Comparison of ENCODE assay signal across 31 mouse cellular contexts in genomic region chr16:19707381-19707780, GRCm38 (mm10). TPM values are rescaled to one million over a fixed set of nuclear protein-coding genes. Genes with fewer than 3 reads are reported as not detected.
"Had no signal": no experiment of that assay in that cellular context is flagged by ENCODE, and none has a peak within 500 bp of the region (broad histone marks: within the 10 kb centered on the region; RNA-seq: fewer than 3 reads in every experiment).

No protein-coding gene starts in this region.

- H3K9ac ChIP-seq: limb, embryonic 12.5 days; limb, embryonic 13.5 days; limb, embryonic 15.5 days; liver, embryonic 12.5 days; liver, embryonic 13.5 days; liver, embryonic 14.5 days; liver, embryonic 15.5 days; liver, postnatal 0 days; lung, embryonic 14.5 days; lung, embryonic 15.5 days; midbrain, embryonic 12.5 days; midbrain, embryonic 13.5 days; midbrain, embryonic 15.5 days; neural tube, embryonic 12.5 days had no signal

- H3K27ac ChIP-seq: left cerebral cortex, adult 2 months; limb, embryonic 10.5 days; limb, embryonic 12.5 days; limb, embryonic 13.5 days; limb, embryonic 15.5 days; liver, embryonic 12.5 days; liver, embryonic 13.5 days; liver, embryonic 14.5 days; liver, embryonic 15.5 days; lung, embryonic 15.5 days; macrophage; midbrain, embryonic 10.5 days; midbrain, embryonic 12.5 days; midbrain, embryonic 13.5 days; midbrain, embryonic 15.5 days; neural tube, embryonic 12.5 days had no signal

- H3K36me3 ChIP-seq: limb, embryonic 10.5 days; limb, embryonic 12.5 days; limb, embryonic 13.5 days; limb, embryonic 15.5 days; liver, embryonic 12.5 days; liver, embryonic 13.5 days; liver, embryonic 15.5 days; lung, embryonic 15.5 days; midbrain, embryonic 10.5 days; midbrain, embryonic 12.5 days; midbrain, embryonic 13.5 days; midbrain, embryonic 15.5 days; neural tube, embryonic 12.5 days had no signal

- ATAC-seq: liver, embryonic 12.5 days; liver, postnatal 0 days; midbrain, embryonic 13.5 days; midbrain, embryonic 15.5 days; midbrain, embryonic 16.5 days had no signal

- H3K27me3 ChIP-seq: limb, embryonic 12.5 days; limb, embryonic 13.5 days; limb, embryonic 15.5 days; liver, embryonic 12.5 days; liver, embryonic 13.5 days; liver, embryonic 15.5 days; lung, embryonic 15.5 days; megakaryocyte, embryonic 14.5 days; midbrain, embryonic 12.5 days; midbrain, embryonic 13.5 days; midbrain, embryonic 15.5 days; neural tube, embryonic 12.5 days had no signal

- H3K4me3 ChIP-seq: left cerebral cortex, adult 2 months; limb, embryonic 10.5 days; limb, embryonic 12.5 days; limb, embryonic 13.5 days; limb, embryonic 15.5 days; liver, embryonic 12.5 days; liver, embryonic 13.5 days; liver, embryonic 15.5 days; lung, embryonic 15.5 days; megakaryocyte, embryonic 14.5 days; midbrain, embryonic 10.5 days; midbrain, embryonic 12.5 days; midbrain, embryonic 13.5 days; midbrain, embryonic 15.5 days; myocyte; neural tube, embryonic 12.5 days had no signal

- DNase-seq: layer of hippocampus, postnatal 36 days; left cerebral cortex, postnatal 4 days; liver; liver, embryonic 13.5 days; liver, postnatal 0 days; lung, adult 2 months; lung, embryonic 14.5 days; midbrain, embryonic 14.5 days had no signal

- H3K4me1 ChIP-seq: limb, embryonic 10.5 days; limb, embryonic 12.5 days; limb, embryonic 13.5 days; limb, embryonic 15.5 days; liver, embryonic 12.5 days; liver, embryonic 13.5 days; liver, embryonic 15.5 days; megakaryocyte, embryonic 14.5 days; midbrain, embryonic 10.5 days; midbrain, embryonic 12.5 days; midbrain, embryonic 13.5 days; midbrain, embryonic 15.5 days; neural tube, embryonic 12.5 days had no signal

- H3K4me2 ChIP-seq: limb, embryonic 12.5 days; limb, embryonic 13.5 days; limb, embryonic 15.5 days; liver, embryonic 11.5 days; liver, embryonic 12.5 days; liver, embryonic 13.5 days; liver, embryonic 15.5 days; lung, embryonic 14.5 days; lung, embryonic 15.5 days; midbrain, embryonic 11.5 days; midbrain, embryonic 12.5 days; midbrain, embryonic 13.5 days; midbrain, embryonic 15.5 days; neural tube, embryonic 12.5 days had no signal

- H3K9me3 ChIP-seq: limb, embryonic 10.5 days; limb, embryonic 12.5 days; limb, embryonic 13.5 days; limb, embryonic 15.5 days; liver, embryonic 12.5 days; liver, embryonic 13.5 days; liver, embryonic 15.5 days; lung, embryonic 15.5 days; megakaryocyte, embryonic 14.5 days; midbrain, embryonic 10.5 days; midbrain, embryonic 12.5 days; midbrain, embryonic 13.5 days; midbrain, embryonic 15.5 days; neural tube, embryonic 12.5 days had no signal

RNA-seq across cellular contexts. Expression of gene Lamp3, which starts 1.2 kb away (rescaled TPM):
- polyA plus RNA-seq: limb, embryonic 11.5 days; limb, embryonic 15.5 days; liver, adult 2 months; liver, embryonic 11.5 days; liver, embryonic 12.5 days; liver, embryonic 14.5 days; liver, embryonic 15.5 days; liver, postnatal 0 days; macrophage; midbrain, embryonic 12.5 days; midbrain, embryonic 16.5 days; myocyte; neural tube, embryonic 11.5 days; neural tube, embryonic 12.5 days had no signal
